Mouse (Mus musculus): ENCODE measurements at regions not wholly inside any gene's neighbourhood (a gene's known extent, or its start where the extent isn't known, plus 50 kb on each side); places are given as distances from the start of the nearest gene placed in this dataset.
A peak's percentile ranks its signal among the peaks of the same experiment; 100 is the strongest.

DNA sequence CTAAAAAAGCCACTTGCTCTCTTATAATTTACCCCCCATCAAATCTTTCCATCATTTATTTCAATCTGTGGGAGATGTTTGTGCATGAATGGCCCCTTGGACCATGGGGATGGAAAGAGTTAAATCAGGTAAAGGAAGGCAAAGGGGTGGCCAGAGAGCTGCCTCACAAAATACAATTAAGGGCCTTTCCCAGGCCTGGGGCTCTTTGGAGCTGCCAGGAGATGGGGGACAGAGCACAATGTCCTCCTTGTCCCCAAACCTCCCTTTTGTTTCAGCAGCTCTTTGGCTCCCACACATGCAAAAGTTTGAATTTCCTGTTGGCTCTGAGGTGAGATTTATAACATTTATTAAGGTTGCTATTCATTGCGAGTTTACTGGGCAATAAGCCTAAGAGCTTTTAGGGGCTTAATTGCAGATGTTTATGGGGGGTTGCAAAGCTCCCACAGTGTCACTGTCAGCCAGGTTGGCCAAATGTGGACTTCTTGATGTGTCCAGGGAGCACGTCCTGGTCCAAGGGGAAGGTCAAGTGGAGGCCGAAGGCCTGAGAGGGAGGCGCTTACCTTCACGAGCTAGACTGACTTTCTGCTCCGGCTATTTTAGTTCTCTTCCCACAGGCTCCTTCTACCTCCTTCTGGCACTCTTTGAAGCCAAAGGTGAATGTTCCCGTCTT lies 628.5 kb downstream of the Lmo4 start:
- H3K9ac ChIP-seq = no peak overlapping the region
- 0 out of 2 replicates have a peak, but pooled peaks cover 7% of the 10 kb centered on the region for H3K4me1 ChIP-seq
- H3K4me2 ChIP-seq (replicated peaks) = no peak overlapping the region
- ATAC-seq (ENCODE audit: insufficient number of reproducible peaks, low FRiP score, low TSS enrichment, low read depth) = no peak
- no peaks in the 10 kb centered on the region for H3K9me3 ChIP-seq (replicated peaks)
- H3K4me3 ChIP-seq (replicated peaks) = no peak overlapping the region
- 75% methylated on average over 7 of the region's 7 CpGs for WGBS
- H3K27me3 ChIP-seq = no peaks in the 10 kb centered on the region
- H3K36me3 ChIP-seq = no peaks in the 10 kb centered on the region
- H3K27ac ChIP-seq (replicated peaks) = no peak overlapping the region

DNA sequence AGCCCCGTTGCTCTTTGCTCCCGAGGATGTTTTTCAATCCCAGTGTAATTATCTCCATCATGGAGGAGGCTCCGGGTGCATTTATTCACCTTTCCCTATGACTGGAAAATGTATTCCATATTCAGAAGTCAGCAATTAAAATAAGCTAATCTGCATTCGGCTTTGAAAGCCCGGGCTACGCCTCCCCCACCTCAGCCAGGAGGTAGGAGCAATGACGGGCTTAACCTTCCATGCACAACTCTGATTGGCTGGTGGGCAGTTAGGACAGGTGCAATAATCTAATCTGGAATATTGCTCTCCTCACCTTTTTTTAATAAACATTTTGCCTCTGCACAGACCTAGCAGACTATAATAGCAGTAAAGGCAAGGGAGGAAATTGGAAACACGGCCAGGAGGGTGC lies 629.3 kb downstream of the Lmo4 start:
- H3K9ac ChIP-seq = no peak overlapping the region
- H3K4me2 ChIP-seq (replicated peaks) = no peak overlapping the region
- H3K4me3 ChIP-seq (replicated peaks) = no peak overlapping the region
- no peaks in the 10 kb centered on the region for H3K36me3 ChIP-seq
- no peak for ATAC-seq (ENCODE audit: insufficient number of reproducible peaks, low FRiP score, low TSS enrichment, low read depth)
- H3K9me3 ChIP-seq (replicated peaks) = no peaks in the 10 kb centered on the region
- H3K27me3 ChIP-seq = no peaks in the 10 kb centered on the region
- H3K27ac ChIP-seq (replicated peaks) = no peak overlapping the region
- H3K4me1 ChIP-seq = 0 out of 2 replicates have a peak, but pooled peaks cover 7% of the 10 kb centered on the region
- 85% methylated on average over 8 of the region's 8 CpGs for WGBS

- Histone ChIP-seq H3K4me2 (replicated peaks) (no peak overlapping the region), H3K27ac (replicated peaks) (no peak overlapping the region), H3K27me3 (no peaks in the 10 kb centered on the region), H3K9ac (no peak overlapping the region), H3K4me1 (no peaks in the 10 kb centered on the region), H3K4me3 (replicated peaks) (no peak overlapping the region), H3K36me3 (no peaks in the 10 kb centered on the region), H3K9me3 (replicated peaks) (no peaks in the 10 kb centered on the region)
- 37% methylated on average over 10 of the region's 10 CpGs for WGBS
- ATAC-seq (ENCODE audit: insufficient number of reproducible peaks, low FRiP score, low TSS enrichment, low read depth) = peak; percentile 19; the same call in 1 of the 2 replicates
Measured at GRCm38 (mm10) chr3:143574035-143574864, 630.8 kb downstream of the Lmo4 start.

DNA sequence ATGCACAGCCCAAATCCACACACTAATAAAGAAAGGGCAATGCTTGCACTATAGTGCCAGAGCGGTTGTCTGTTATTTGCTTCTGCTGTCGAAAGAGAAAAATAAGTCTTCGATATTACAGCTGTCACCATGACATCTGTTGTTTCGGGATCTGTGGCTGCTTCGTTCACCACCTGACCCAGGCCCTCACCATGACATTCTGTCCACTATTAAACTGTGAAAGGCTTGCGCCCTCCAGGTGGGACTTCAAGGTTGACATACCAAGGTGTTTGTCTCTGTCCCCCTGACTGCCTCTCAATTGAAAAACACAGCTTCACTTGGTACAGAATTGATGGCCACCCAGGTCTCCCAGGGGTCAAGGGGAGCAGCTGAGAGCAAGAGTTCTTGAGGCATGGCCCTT lies 635.1 kb downstream of the Lmo4 start:
- no peaks in the 10 kb centered on the region for H3K4me1 ChIP-seq
- H3K27me3 ChIP-seq = no peaks in the 10 kb centered on the region
- WGBS = 71% methylated on average over 6 of the region's 6 CpGs
- H3K9ac ChIP-seq = no peak overlapping the region
- H3K4me3 ChIP-seq (replicated peaks) = no peak overlapping the region
- no peak overlapping the region for H3K27ac ChIP-seq (replicated peaks)
- H3K36me3 ChIP-seq = no peaks in the 10 kb centered on the region
- H3K9me3 ChIP-seq (replicated peaks) = no peaks in the 10 kb centered on the region
- no peak for ATAC-seq (ENCODE audit: insufficient number of reproducible peaks, low FRiP score, low TSS enrichment, low read depth)
- no peak overlapping the region for H3K4me2 ChIP-seq (replicated peaks)

DNA sequence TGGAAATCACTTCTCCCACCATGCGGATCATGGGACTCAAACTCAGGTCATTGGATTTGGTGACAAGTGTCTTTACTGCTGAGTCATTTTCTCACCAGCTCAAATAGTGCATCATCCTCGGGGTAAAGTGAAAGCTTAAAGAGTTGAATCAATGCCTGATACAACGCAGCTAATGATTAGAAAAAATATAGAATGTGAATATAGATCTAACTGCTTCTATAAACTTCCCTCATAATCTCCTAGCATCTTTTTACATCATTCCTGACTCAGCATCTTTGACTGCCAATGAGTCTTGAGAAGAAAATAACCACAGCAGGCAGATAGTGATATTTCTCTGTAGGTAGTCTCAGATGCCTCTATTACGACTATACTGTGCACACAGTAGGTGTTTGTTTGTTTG lies 640.0 kb downstream of the Lmo4 start:
- Histone ChIP-seq H3K36me3 (no peaks in the 10 kb centered on the region), H3K27ac (replicated peaks) (no peak overlapping the region), H3K9me3 (replicated peaks) (no peaks in the 10 kb centered on the region), H3K9ac (no peak overlapping the region), H3K4me3 (replicated peaks) (no peak overlapping the region), H3K27me3 (no peaks in the 10 kb centered on the region), H3K4me1 (no peaks in the 10 kb centered on the region), H3K4me2 (replicated peaks) (no peak overlapping the region)
- no peak for ATAC-seq (ENCODE audit: insufficient number of reproducible peaks, low FRiP score, low TSS enrichment, low read depth)
- 90% methylated on average over 4 of the region's 4 CpGs for WGBS

GRCm38 (mm10) chr3:143542811-143543210 lies 661.0 kb upstream of the Pkn2 start:
- no peak overlapping the region for H3K4me2 ChIP-seq (replicated peaks)
- no peak overlapping the region for H3K9ac ChIP-seq
- no peaks in the 10 kb centered on the region for H3K4me1 ChIP-seq
- WGBS = 25% methylated on average over 3 of the region's 3 CpGs
- H3K36me3 ChIP-seq = no peaks in the 10 kb centered on the region
- no peaks in the 10 kb centered on the region for H3K9me3 ChIP-seq (replicated peaks)
- H3K27me3 ChIP-seq = no peaks in the 10 kb centered on the region
- ATAC-seq (ENCODE audit: insufficient number of reproducible peaks, low FRiP score, low TSS enrichment, low read depth) = no peak
- 0 out of 2 replicates have a peak overlapping the region, but pooled peaks have one; percentile 22 for H3K27ac ChIP-seq (replicated peaks)
- no peak overlapping the region for H3K4me3 ChIP-seq (replicated peaks)

- H3K4me1 ChIP-seq = no peaks in the 10 kb centered on the region
- WGBS = 57% methylated on average over 4 of the region's 4 CpGs
- H3K9ac ChIP-seq = no peak overlapping the region
- H3K27ac ChIP-seq (replicated peaks) = no peak overlapping the region
- no peak for ATAC-seq (ENCODE audit: insufficient number of reproducible peaks, low FRiP score, low TSS enrichment, low read depth)
- no peaks in the 10 kb centered on the region for H3K27me3 ChIP-seq
- H3K4me3 ChIP-seq (replicated peaks) = no peak overlapping the region
- H3K36me3 ChIP-seq = no peaks in the 10 kb centered on the region
- no peak overlapping the region for H3K4me2 ChIP-seq (replicated peaks)
- no peaks in the 10 kb centered on the region for H3K9me3 ChIP-seq (replicated peaks)
Measured at GRCm38 (mm10) chr3:143527982-143528381, 646.2 kb upstream of the Pkn2 start.

GRCm38 (mm10) chr3:143527274-143527673 lies 645.5 kb upstream of the Pkn2 start:
- H3K27me3 ChIP-seq = no peaks in the 10 kb centered on the region
- H3K4me3 ChIP-seq (replicated peaks) = no peak overlapping the region
- H3K27ac ChIP-seq (replicated peaks) = no peak overlapping the region
- no peaks in the 10 kb centered on the region for H3K9me3 ChIP-seq (replicated peaks)
- ATAC-seq (ENCODE audit: insufficient number of reproducible peaks, low FRiP score, low TSS enrichment, low read depth) = no peak
- no peak overlapping the region for H3K9ac ChIP-seq
- no peak overlapping the region for H3K4me2 ChIP-seq (replicated peaks)
- H3K36me3 ChIP-seq = no peaks in the 10 kb centered on the region
- no peaks in the 10 kb centered on the region for H3K4me1 ChIP-seq

DNA sequence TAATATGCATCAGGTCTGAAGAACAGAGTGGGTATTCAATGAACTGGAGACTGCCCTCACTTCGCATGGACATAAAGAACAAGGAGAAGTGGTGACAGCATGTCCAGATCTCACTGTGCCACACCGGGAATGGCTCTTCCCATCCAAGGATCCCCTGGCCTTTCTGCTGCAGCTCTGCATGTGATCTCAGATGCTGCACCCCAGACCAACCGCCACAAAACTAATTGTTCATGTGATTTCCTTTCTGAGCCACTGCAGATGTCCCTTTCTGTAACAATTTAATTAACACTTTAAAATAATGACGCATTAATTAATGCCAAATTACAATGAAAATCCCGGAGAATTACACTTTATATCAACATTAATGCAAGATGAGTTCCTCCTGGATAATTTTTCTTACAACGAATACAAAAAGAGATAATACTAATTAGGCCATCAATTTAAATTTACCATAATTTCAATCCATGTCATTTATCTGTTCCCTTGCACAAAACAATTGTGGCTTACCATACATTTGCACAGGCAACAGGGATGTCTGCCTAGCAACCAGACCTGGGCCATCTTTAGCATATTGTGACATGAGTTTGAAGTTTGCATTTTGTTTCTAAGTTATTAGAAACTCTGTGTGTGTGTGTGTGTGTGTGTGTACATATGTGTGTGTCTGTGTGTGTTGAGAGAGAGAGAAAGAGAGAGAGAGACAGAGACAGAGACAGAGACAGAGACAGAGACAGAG lies 630.9 kb upstream of the Pkn2 start:
- Histone ChIP-seq H3K9ac (no peak overlapping the region), H3K27me3 (no peaks in the 10 kb centered on the region), H3K36me3 (no peaks in the 10 kb centered on the region), H3K4me3 (replicated peaks) (no peak overlapping the region), H3K9me3 (replicated peaks) (no peaks in the 10 kb centered on the region), H3K4me2 (replicated peaks) (no peak overlapping the region), H3K27ac (replicated peaks) (no peak overlapping the region), H3K4me1 (no peaks in the 10 kb centered on the region)
- 74% methylated on average over 6 of the region's 6 CpGs for WGBS
- ATAC-seq (ENCODE audit: insufficient number of reproducible peaks, low FRiP score, low TSS enrichment, low read depth) = no peak

DNA sequence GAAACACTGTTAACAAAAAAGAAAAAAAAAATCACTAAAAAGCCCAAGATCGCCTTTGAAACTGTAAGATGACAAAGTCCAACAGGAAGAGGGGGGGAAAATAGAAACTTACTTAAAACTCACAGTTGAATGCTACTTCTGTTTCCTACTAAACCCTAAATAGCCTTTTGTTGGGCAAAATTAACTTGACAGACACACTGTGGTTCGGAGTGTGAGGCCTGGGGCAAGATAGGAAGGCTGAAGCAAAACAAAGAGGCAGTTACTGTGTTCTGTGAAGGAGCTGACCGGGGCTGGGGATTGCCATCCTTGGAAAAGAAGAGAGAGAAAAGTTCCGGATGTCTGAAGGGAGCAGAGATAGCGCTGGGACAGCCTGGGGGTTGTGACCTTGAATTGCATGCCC lies 627.7 kb upstream of the Pkn2 start:
- 35% methylated on average over 5 of the region's 5 CpGs for WGBS
- Histone ChIP-seq H3K27ac (replicated peaks) (no peak overlapping the region), H3K4me1 (no peaks in the 10 kb centered on the region), H3K9ac (no peak overlapping the region), H3K9me3 (replicated peaks) (no peaks in the 10 kb centered on the region), H3K4me2 (replicated peaks) (no peak overlapping the region), H3K27me3 (no peaks in the 10 kb centered on the region), H3K4me3 (replicated peaks) (no peak overlapping the region), H3K36me3 (no peaks in the 10 kb centered on the region)
- no peak for ATAC-seq (ENCODE audit: insufficient number of reproducible peaks, low FRiP score, low TSS enrichment, low read depth)

DNA sequence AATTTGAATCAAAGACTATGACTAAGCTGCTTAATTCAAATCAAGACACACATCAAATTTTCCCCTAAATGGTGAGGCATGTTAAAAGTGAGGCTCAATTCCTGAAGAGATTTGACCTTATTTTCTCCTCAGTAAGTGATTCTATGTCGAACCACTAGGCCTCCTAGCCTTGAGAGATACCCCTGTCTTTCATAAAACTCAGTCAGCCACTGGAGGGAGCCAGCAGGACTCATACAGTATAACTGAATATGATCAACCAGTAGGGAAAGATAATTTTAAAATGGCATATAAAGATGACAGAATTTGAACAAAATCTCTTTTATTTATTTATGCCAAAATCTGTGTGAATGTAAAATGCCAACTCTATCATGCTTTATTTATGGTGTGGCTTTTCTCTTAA lies 626.5 kb upstream of the Pkn2 start:
- 62% methylated on average over 1 of the region's 1 CpGs for WGBS

More for the DNA sequence above, 626.5 kb upstream of the Pkn2 start:
- no peak overlapping the region for H3K9ac ChIP-seq
- no peaks in the 10 kb centered on the region for H3K9me3 ChIP-seq (replicated peaks)
- no peak for ATAC-seq (ENCODE audit: insufficient number of reproducible peaks, low FRiP score, low TSS enrichment, low read depth)
- H3K4me3 ChIP-seq (replicated peaks) = no peak overlapping the region
- no peaks in the 10 kb centered on the region for H3K4me1 ChIP-seq
- no peaks in the 10 kb centered on the region for H3K36me3 ChIP-seq
- no peak overlapping the region for H3K27ac ChIP-seq (replicated peaks)
- no peaks in the 10 kb centered on the region for H3K27me3 ChIP-seq
- no peak overlapping the region for H3K4me2 ChIP-seq (replicated peaks)

Data from embryonic facial prominence, embryonic 15.5 days (tissue).